Mouse (Mus musculus): ENCODE results near the gene Foxb1. TPM values are rescaled to one million over a fixed set of nuclear protein-coding genes. Genes with fewer than 3 reads are reported as not detected.

Foxb1 gene
- polyA plus RNA-seq, 1 experiment from 2014 or later, result 2.8 TPM

GRCm38 (mm10) chr9:69712714-69713525 lies 47.8 kb downstream of the Foxb1 start:
- Histone ChIP-seq H3K9ac (ENCODE audit: low read length) (no peak overlapping the region; the same call in 1 of the 2 replicates), H3K4me3 (ENCODE audit: low read depth, low read length) (no peak overlapping the region), H3K4me1 (replicated peaks; ENCODE audit: control insufficient read depth, insufficient read depth, low read length) (peaks cover 12% of the 10 kb centered on the region), H3K4me2 (ENCODE audit: low read depth, low read length, severe bottlenecking) (no peak overlapping the region), H3K9me3 (ENCODE audit: control insufficient read depth, low read length) (no peaks in the 10 kb centered on the region), H3K36me3 (ENCODE audit: control insufficient read depth, insufficient read depth, low read length) (no peaks in the 10 kb centered on the region), H3K27ac (ENCODE audit: low read depth, low read length) (peak overlapping the region; percentile 42; the same call in 1 of the 2 replicates), H3K27me3 (ENCODE audit: control insufficient read depth, insufficient read depth, low read length) (peaks cover 4% of the 10 kb centered on the region; the same call in 1 of the 2 replicates)
- peak; percentile 48 for DNase-seq (ENCODE audit: low spot score)
- 0 out of 2 replicates have a peak, but pooled peaks have one; percentile 36 for ATAC-seq (replicated peaks; ENCODE audit: low FRiP score)
- 13% methylated on average over 12 of the region's 12 CpGs for WGBS

Other genes starting within 250 kb of the Foxb1 start
- gene Bnip2, start 228.5 kb upstream of the Foxb1 start, polyA plus RNA-seq (2014; fragmentation: Nextera tagmentation; extraction: Ambion mirVana), result 110 and 120 TPM in 2 replicates